ENCODE assay signal across 17 mouse cellular contexts in the genomic region with DNA sequence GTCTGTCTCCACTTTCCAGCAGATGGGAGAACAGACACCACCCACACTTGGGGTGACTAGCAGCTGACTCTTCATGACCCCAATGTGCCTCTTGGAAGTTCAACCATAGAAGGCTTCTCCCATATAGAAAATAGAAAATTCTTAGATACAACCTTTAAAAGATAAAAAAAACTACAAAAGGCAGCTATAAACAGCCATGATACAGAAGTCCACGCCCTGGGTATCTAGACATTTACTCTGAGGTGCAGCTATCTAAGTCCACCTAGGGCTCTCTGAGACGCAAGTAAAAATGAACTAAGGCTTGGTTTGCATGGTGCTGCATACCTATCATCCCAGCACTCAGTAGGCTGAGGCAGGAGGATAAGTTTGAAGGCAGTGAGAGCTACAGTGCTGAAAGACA.
DNase-seq lines count a peak whose midpoint lies in the region; TF ChIP-seq lines count a peak whose summit lies in the region.
"Had no signal": no experiment of that assay in that cellular context is flagged by ENCODE, and none has a peak within 500 bp of the region (broad histone marks: within the 10 kb centered on the region; RNA-seq: fewer than 3 reads in every experiment).

No protein-coding gene starts in this region.

- no peak for TF ChIP-seq EP300 in MEL (IDR thresholded peaks at IDR 0.05; ENCODE audit: low read depth in 1 of 2, low read length in 2 of 2)

- no peak for TF ChIP-seq POLR2A in MEL (IDR thresholded peaks at IDR 0.05; ENCODE audit: control insufficient read depth in 1 of 2, insufficient read depth in 1 of 2, low read depth in 1 of 2, low read length in 2 of 2, poor library complexity in 1 of 2)

- H3K27ac ChIP-seq in MEL (ENCODE audit: control insufficient read depth, low read depth, low read length), result no peak overlapping the region
- H3K27ac ChIP-seq in layer of hippocampus, adult 2 months, result no peak overlapping the region

- no peak for DNase-seq in MEL (ENCODE audit: low read depth, low spot score)
- no peak for DNase-seq in layer of hippocampus, adult 2 months (ENCODE audit: low spot score in 2 of 2)
- DNase-seq: adrenal gland, adult 2 months; adrenal gland, adult 8-10 months; adrenal gland, postnatal 10 days; adrenal gland, postnatal 14 days; adrenal gland, postnatal 25 days; adrenal gland, postnatal 36 days; B cell, adult 2 months; cerebellum, adult 11 months; cerebellum, adult 11-12 months; cerebellum, adult 18-20 months; cerebellum, adult 2 months; cerebellum, adult 8-10 months had no signal

- no peak overlapping the region for H3K4me3 ChIP-seq in MEL (ENCODE audit: control insufficient read depth in 1 of 2, insufficient read depth in 1 of 2, low read depth in 2 of 2, low read length in 2 of 2)
- no peak overlapping the region for H3K4me3 ChIP-seq in layer of hippocampus, adult 2 months

- H3K27me3 ChIP-seq in MEL (ENCODE audit: control insufficient read depth in 1 of 2, insufficient read depth in 2 of 2, low read length in 2 of 2), result no peaks in the 10 kb centered on the region
- H3K27me3 ChIP-seq: CH12.LX, Patski had no signal

- no peak for TF ChIP-seq CTCF in MEL (IDR thresholded peaks at IDR 0.05 in 2 of 3, conservative IDR thresholded peaks at IDR 0.05 in 1 of 3; ENCODE audit: control insufficient read depth in 1 of 3, insufficient read depth in 1 of 3, low read depth in 2 of 3, low read length in 3 of 3, poor library complexity in 1 of 3, severe bottlenecking in 1 of 3)
- TF ChIP-seq CTCF in layer of hippocampus, adult 2 months (conservative IDR thresholded peaks at IDR 0.05), result no peak

- H3K9ac ChIP-seq in MEL (ENCODE audit: control insufficient read depth, low read depth, low read length, poor library complexity, severe bottlenecking), result no peak overlapping the region

- peaks cover 7% of the 10 kb centered on the region for H3K79me2 ChIP-seq in MEL (ENCODE audit: control insufficient read depth, insufficient read depth, low read length, poor library complexity)

- peaks cover 24 to 32% of the 10 kb centered on the region in 2 experiments for H3K4me1 ChIP-seq in MEL (ENCODE audit: control insufficient read depth in 1 of 2, insufficient read depth in 2 of 2, low read length in 2 of 2)

- no peaks in the 10 kb centered on the region for H3K9me3 ChIP-seq in MEL (replicated peaks; ENCODE audit: insufficient read depth, low read length)
- H3K9me3 ChIP-seq: G1E had no signal

- H3K36me3 ChIP-seq in MEL (ENCODE audit: control insufficient read depth in 1 of 2, insufficient read depth in 2 of 2, low read length in 2 of 2), result peaks cover 13 to 29% of the 10 kb centered on the region in 2 experiments; a peak in 3 of 4 replicates
- H3K36me3 ChIP-seq: G1E had no signal

- no peak for TF ChIP-seq RAD21 in MEL (IDR thresholded peaks at IDR 0.05; ENCODE audit: low read depth, low read length)

TF ChIP-seq in MEL, 35 proteins besides CTCF, POLR2A, EP300 and RAD21:
- TF ChIP-seq ZNF384 (IDR thresholded peaks at IDR 0.05; ENCODE audit: low read depth, low read length) (peak; percentile 92), ETS1 (IDR thresholded peaks at IDR 0.05; ENCODE audit: low read depth, low read length) (no peak)
